Mouse (Mus musculus) heart, postnatal 25 days (tissue): ENCODE data around the gene Meig1. TPM values are rescaled to one million over a fixed set of nuclear protein-coding genes. Genes with fewer than 3 reads are reported as not detected.

Source experiments
- DNase-seq: peaks from one replicate; pipeline ENCODE4 v3.0.0; 2022; ENCODE audit warnings: low spot score
- intact Hi-C: fragments of 180-260 bp; cut with DNase I; formaldehyde crosslinking; loops from one replicate; pipeline ENCODE4 v1.15.1; 2025
- total RNA-seq, 2 experiments: library from RNA; stranded (reverse); gene quantifications; 2 replicates each; pipeline ENCODE4 v1.2.3; 2021

Gene Meig1
- total RNA-seq, 2 experiments from 2014 or later: 1.8 to 2.8 TPM

DNA sequence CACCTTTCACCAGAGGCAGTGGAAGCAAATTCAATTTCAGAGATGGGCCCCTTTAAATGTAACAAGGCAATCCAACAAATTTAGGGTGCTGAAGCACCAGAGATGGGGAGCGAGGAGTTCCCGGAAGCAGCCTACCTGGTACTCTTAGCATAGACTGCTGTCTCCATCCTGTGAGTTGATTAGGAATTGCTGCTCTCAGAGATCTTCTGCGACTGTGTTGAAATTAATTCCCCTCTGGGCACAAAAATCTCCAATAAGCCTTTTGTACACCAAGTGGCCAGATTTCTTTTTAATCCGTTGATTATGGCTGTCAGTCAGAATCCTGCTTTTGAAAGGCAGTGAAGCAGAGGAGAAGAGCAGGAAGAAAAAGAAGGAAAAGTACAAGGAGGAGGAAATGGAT, 57.3 kb downstream of the Meig1 start:
- intact Hi-C loops: no loop called here

DNA sequence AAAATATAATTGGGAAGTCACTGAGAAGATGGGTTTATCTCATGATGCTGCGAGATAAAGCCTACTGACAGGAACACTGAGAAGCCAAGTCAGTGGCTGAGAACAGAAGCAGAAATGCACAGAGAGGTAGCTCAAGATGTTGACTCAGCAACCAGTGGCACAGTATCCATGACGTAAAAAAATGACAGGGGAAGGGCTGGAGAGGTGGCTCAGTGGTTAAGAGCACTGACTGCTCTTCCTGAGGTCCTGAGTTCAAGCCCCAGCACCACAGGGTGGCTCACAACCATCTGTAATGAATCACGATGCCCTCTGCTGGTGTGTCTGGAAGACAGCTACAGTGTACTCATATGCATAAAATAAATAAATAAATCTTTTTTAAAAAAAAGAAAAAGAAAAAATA, 61.4 kb downstream of the Meig1 start:
- intact Hi-C loops: no loop called here
- DNase-seq: no peak

More for the DNA sequence above, 57.3 kb downstream of the Meig1 start:
- no peak for DNase-seq

Other genes with a start within 250 kb of the Meig1 start
- gene Nmt2, start 138.4 kb downstream of the Meig1 start, total RNA-seq: 1 to 10 TPM; 9.2 to 9.9 TPM
- 1 to 10 TPM; 3.8 to 4.1 TPM for gene Rpp38, start 90.0 kb downstream of the Meig1 start, total RNA-seq
- under 1 TPM in 1 of 2 experiments, not detected in 1; 0.56 TPM for gene Acbd7, start 86.5 kb downstream of the Meig1 start, total RNA-seq
- not detected for gene Olah, start 25.4 kb downstream of the Meig1 start, total RNA-seq
- 1 to 10 TPM; 2.6 to 4.1 TPM for gene Dclre1c, start 1.5 kb upstream of the Meig1 start, total RNA-seq
- under 1 TPM; 0.70 to 0.75 TPM for gene Suv39h2, start 52.4 kb upstream of the Meig1 start, total RNA-seq
- gene Gm45902, start 90.1 kb upstream of the Meig1 start, total RNA-seq: 1 to 10 TPM in 1 of 2 experiments, under 1 TPM in 1; 0.73 to 1.2 TPM
- 10 to 100 TPM; 21.3 to 26.5 TPM for gene Hspa14, start 90.2 kb upstream of the Meig1 start, total RNA-seq
- gene Cdnf, start 90.4 kb upstream of the Meig1 start, total RNA-seq: 10 to 100 TPM; 24.8 to 25.6 TPM
- 1 to 10 TPM; 6.8 to 8.2 TPM for gene Fam107b, start 147.8 kb upstream of the Meig1 start, total RNA-seq